Mouse (Mus musculus): ENCODE data around the gene Pgm2l1. TPM values are rescaled to one million over a fixed set of nuclear protein-coding genes. Genes with fewer than 3 reads are reported as not detected.

Gene Pgm2l1
- polyA plus RNA-seq, 1 experiment from 2014 or later, result 13.0 TPM

- no peak overlapping the region for H3K4me2 ChIP-seq (replicated peaks)
- no peaks in the 10 kb centered on the region for H3K27me3 ChIP-seq
- H3K9ac ChIP-seq, result no peak overlapping the region
- no peak for ATAC-seq (ENCODE audit: low FRiP score)
- no peaks in the 10 kb centered on the region for H3K9me3 ChIP-seq (replicated peaks)
- 91% methylated on average over 9 of the region's 9 CpGs for WGBS
- H3K4me1 ChIP-seq, result peaks cover 36% of the 10 kb centered on the region
- H3K36me3 ChIP-seq, result no peaks in the 10 kb centered on the region
- H3K27ac ChIP-seq, result no peak overlapping the region
- H3K4me3 ChIP-seq, result no peak overlapping the region
These were observed 78.7 kb downstream of the Pgm2l1 start for GRCm38 (mm10) chr7:100305894-100306293.

- peak overlapping the region; percentile 82 for H3K27ac ChIP-seq
- WGBS, result 56% methylated on average over 6 of the region's 6 CpGs
- peak; percentile 83 for ATAC-seq (ENCODE audit: low FRiP score)
These were observed 80.9 kb downstream of the Pgm2l1 start for GRCm38 (mm10) chr7:100307872-100308653.

GRCm38 (mm10) chr7:100309216-100309615 lies 82.0 kb downstream of the Pgm2l1 start:
- Histone ChIP-seq H3K4me2 (replicated peaks) (no peak overlapping the region), H3K4me1 (peaks cover 41% of the 10 kb centered on the region), H3K4me3 (no peak overlapping the region), H3K9me3 (replicated peaks) (no peaks in the 10 kb centered on the region), H3K27ac (peak overlapping the region; percentile 82), H3K36me3 (0 out of 2 replicates have a peak, but pooled peaks cover 3% of the 10 kb centered on the region), H3K9ac (no peak overlapping the region), H3K27me3 (no peaks in the 10 kb centered on the region)
- WGBS, result 44% methylated on average over 1 of the region's 1 CpGs
- ATAC-seq (ENCODE audit: low FRiP score), result 0 out of 2 replicates have a peak, but pooled peaks have one; percentile 35

More at GRCm38 (mm10) chr7:100307872-100308653, 80.9 kb downstream of the Pgm2l1 start:
- H3K9me3 ChIP-seq (replicated peaks), result no peaks in the 10 kb centered on the region
- H3K4me2 ChIP-seq (replicated peaks), result no peak overlapping the region
- H3K27me3 ChIP-seq, result no peaks in the 10 kb centered on the region
- no peak overlapping the region for H3K4me3 ChIP-seq
- H3K9ac ChIP-seq, result no peak overlapping the region
- H3K4me1 ChIP-seq, result peaks cover 41% of the 10 kb centered on the region
- H3K36me3 ChIP-seq, result 0 out of 2 replicates have a peak, but pooled peaks cover 3% of the 10 kb centered on the region

- Histone ChIP-seq H3K9ac (no peak overlapping the region), H3K4me1 (peaks cover 41% of the 10 kb centered on the region), H3K9me3 (replicated peaks) (no peaks in the 10 kb centered on the region), H3K4me3 (no peak overlapping the region), H3K36me3 (0 out of 2 replicates have a peak, but pooled peaks cover 3% of the 10 kb centered on the region), H3K4me2 (replicated peaks) (0 out of 2 replicates have a peak overlapping the region, but pooled peaks have one; percentile 8), H3K27me3 (no peaks in the 10 kb centered on the region), H3K27ac (peak overlapping the region; percentile 82)
- ATAC-seq (ENCODE audit: low FRiP score), result 0 out of 2 replicates have a peak, but pooled peaks have one; percentile 8
- WGBS, result 38% methylated on average over 6 of the region's 6 CpGs
These were observed 82.5 kb downstream of the Pgm2l1 start for GRCm38 (mm10) chr7:100309679-100310078.

- peaks cover 41% of the 10 kb centered on the region for H3K4me1 ChIP-seq
- no peaks in the 10 kb centered on the region for H3K27me3 ChIP-seq
- H3K36me3 ChIP-seq, result 0 out of 2 replicates have a peak, but pooled peaks cover 3% of the 10 kb centered on the region
- WGBS, result 73% methylated on average over 12 of the region's 12 CpGs
- H3K27ac ChIP-seq, result peak overlapping the region; percentile 82; the same call in 1 of the 2 replicates
- H3K4me2 ChIP-seq (replicated peaks), result no peak overlapping the region
- H3K9me3 ChIP-seq (replicated peaks), result no peaks in the 10 kb centered on the region
- no peak overlapping the region for H3K4me3 ChIP-seq
- no peak for ATAC-seq (ENCODE audit: low FRiP score)
- 0 out of 2 replicates have a peak overlapping the region, but pooled peaks have one; percentile 2 for H3K9ac ChIP-seq
These were observed 83.1 kb downstream of the Pgm2l1 start for GRCm38 (mm10) chr7:100310290-100310689.

- Histone ChIP-seq H3K9me3 (replicated peaks) (no peaks in the 10 kb centered on the region), H3K27ac (no peak overlapping the region), H3K4me2 (replicated peaks) (no peak overlapping the region), H3K4me1 (peaks cover 36% of the 10 kb centered on the region), H3K9ac (no peak overlapping the region), H3K4me3 (no peak overlapping the region), H3K27me3 (no peaks in the 10 kb centered on the region), H3K36me3 (0 out of 2 replicates have a peak, but pooled peaks cover 3% of the 10 kb centered on the region)
- ATAC-seq (ENCODE audit: low FRiP score), result no peak
- WGBS, result 88% methylated on average over 4 of the region's 4 CpGs
These were observed 85.5 kb downstream of the Pgm2l1 start for GRCm38 (mm10) chr7:100312716-100313115.

GRCm38 (mm10) chr7:100316924-100317323 lies 89.7 kb downstream of the Pgm2l1 start:
- no peak overlapping the region for H3K9ac ChIP-seq
- H3K4me2 ChIP-seq (replicated peaks), result no peak overlapping the region
- H3K9me3 ChIP-seq (replicated peaks), result no peaks in the 10 kb centered on the region
- no peak overlapping the region for H3K27ac ChIP-seq
- no peaks in the 10 kb centered on the region for H3K4me1 ChIP-seq
- ATAC-seq (ENCODE audit: low FRiP score), result no peak
- peaks cover 2% of the 10 kb centered on the region; the same call in 1 of the 2 replicates for H3K36me3 ChIP-seq
- no peak overlapping the region for H3K4me3 ChIP-seq
- no peaks in the 10 kb centered on the region for H3K27me3 ChIP-seq
- WGBS, result 95% methylated on average over 8 of the region's 8 CpGs

- Histone ChIP-seq H3K9me3 (replicated peaks) (no peaks in the 10 kb centered on the region), H3K4me1 (no peaks in the 10 kb centered on the region), H3K27me3 (no peaks in the 10 kb centered on the region), H3K4me2 (replicated peaks) (no peak overlapping the region), H3K36me3 (peaks cover 2% of the 10 kb centered on the region; the same call in 1 of the 2 replicates), H3K27ac (no peak overlapping the region), H3K9ac (no peak overlapping the region), H3K4me3 (no peak overlapping the region)
- WGBS, result 97% methylated on average over 5 of the region's 5 CpGs
- ATAC-seq (ENCODE audit: low FRiP score), result no peak
These were observed 90.3 kb downstream of the Pgm2l1 start for GRCm38 (mm10) chr7:100317534-100317933.

GRCm38 (mm10) chr7:100323721-100324120 lies 96.5 kb downstream of the Pgm2l1 start:
- Histone ChIP-seq H3K9me3 (replicated peaks) (no peaks in the 10 kb centered on the region), H3K27me3 (no peaks in the 10 kb centered on the region), H3K36me3 (peaks cover 40% of the 10 kb centered on the region), H3K27ac (no peak overlapping the region), H3K9ac (no peak overlapping the region), H3K4me2 (replicated peaks) (no peak overlapping the region), H3K4me3 (no peak overlapping the region), H3K4me1 (no peaks in the 10 kb centered on the region)
- no peak for ATAC-seq (ENCODE audit: low FRiP score)
- WGBS, result 92% methylated on average over 3 of the region's 3 CpGs

GRCm38 (mm10) chr7:100325482-100325881 lies 98.3 kb downstream of the Pgm2l1 start:
- Histone ChIP-seq H3K36me3 (peaks cover 50% of the 10 kb centered on the region), H3K4me3 (no peak overlapping the region), H3K4me2 (replicated peaks) (no peak overlapping the region), H3K9me3 (replicated peaks) (no peaks in the 10 kb centered on the region), H3K27ac (no peak overlapping the region), H3K27me3 (no peaks in the 10 kb centered on the region), H3K4me1 (no peaks in the 10 kb centered on the region), H3K9ac (no peak overlapping the region)
- ATAC-seq (ENCODE audit: low FRiP score), result no peak; the same call in 1 of the 2 replicates
- 86% methylated on average over 6 of the region's 6 CpGs for WGBS

GRCm38 (mm10) chr7:100327514-100327913 lies 100.3 kb downstream of the Pgm2l1 start:
- no peak overlapping the region for H3K27ac ChIP-seq
- 88% methylated on average over 7 of the region's 7 CpGs for WGBS
- no peak for ATAC-seq (ENCODE audit: low FRiP score)

More at GRCm38 (mm10) chr7:100327514-100327913, 100.3 kb downstream of the Pgm2l1 start:
- Histone ChIP-seq H3K4me2 (replicated peaks) (no peak overlapping the region), H3K9me3 (replicated peaks) (no peaks in the 10 kb centered on the region), H3K9ac (no peak overlapping the region), H3K36me3 (peaks cover 70% of the 10 kb centered on the region), H3K4me1 (no peaks in the 10 kb centered on the region), H3K27me3 (no peaks in the 10 kb centered on the region), H3K4me3 (no peak overlapping the region)

Measured in hindbrain, embryonic 12.5 days (tissue).